Mouse (Mus musculus) heart, postnatal 14 days (tissue): ENCODE measurements around the gene Mlph. TPM values are rescaled to one million over a fixed set of nuclear protein-coding genes. Genes with fewer than 3 reads are reported as not detected.
A peak's percentile ranks its signal among the peaks of the same experiment; 100 is the strongest.

ENCODE experiments used
- DNase-seq, 2 experiments: peaks; one replicate each; pipeline ENCODE4 v3.0.0; 2021 to 2022
- intact Hi-C: fragments of 180-260 bp; cut with DNase I; formaldehyde crosslinking; loops from one replicate; pipeline ENCODE4 v1.15.1; 2025
- total RNA-seq, 2 experiments: library from RNA; stranded (reverse); gene quantifications; 2 replicates each; pipeline ENCODE4 v1.2.3; 2021

Mlph gene
- total RNA-seq, 2 experiments from 2014 or later: 0.41 to 0.86 TPM

- DNase-seq: no peak
- intact Hi-C loops: loop anchor here (5.0 kb wide), 2 partner anchors 63 to 253 kb away; partner anchors contain the start of gene Col6a3
Observed at GRCm38 (mm10) chr1:90904729-90905404, 10.0 kb upstream of the Mlph start.

- intact Hi-C loops: loop anchor here (1.0 to 5.0 kb wide), 2 partner anchors 50 to 254 kb away; no protein-coding TSS in a partner anchor
- peak; percentile 60 to 73 for DNase-seq
Observed at GRCm38 (mm10) chr1:90906357-90906756, 8.5 kb upstream of the Mlph start.

GRCm38 (mm10) chr1:90909161-90909560 lies 5.7 kb upstream of the Mlph start:
- peak; percentile 57 to 73 for DNase-seq
- intact Hi-C loops: loop anchor here (5.0 kb wide), 1 partner anchor 257 kb away; no protein-coding TSS in a partner anchor

- DNase-seq: peak; percentile 71 to 75
- intact Hi-C loops: loop anchor here (5.0 kb wide), 1 partner anchor 257 kb away; no protein-coding TSS in a partner anchor
Observed at GRCm38 (mm10) chr1:90909631-90910152, 5.2 kb upstream of the Mlph start.

- DNase-seq: no peak
- intact Hi-C loops: no loop called here
Observed at GRCm38 (mm10) chr1:90913231-90913630, 1.7 kb upstream of the Mlph start.

GRCm38 (mm10) chr1:90917509-90917908 lies 2.6 kb downstream of the Mlph start:
- intact Hi-C loops: no loop called here
- no peak for DNase-seq

GRCm38 (mm10) chr1:90921687-90922086 lies 6.8 kb downstream of the Mlph start:
- intact Hi-C loops: no loop called here
- DNase-seq: no peak

- DNase-seq: peak in 1 of 2 experiments; percentile 22
- intact Hi-C loops: no loop called here
Observed at GRCm38 (mm10) chr1:90926030-90926429, 11.1 kb downstream of the Mlph start.

- intact Hi-C loops: no loop called here
Observed at GRCm38 (mm10) chr1:90927308-90927707, 12.4 kb downstream of the Mlph start.

GRCm38 (mm10) chr1:90927929-90928574 lies 13.2 kb downstream of the Mlph start:
- DNase-seq: no peak
- intact Hi-C loops: loop anchor here (1.0 kb wide), 1 partner anchor 28 kb away; no protein-coding TSS in a partner anchor

More at GRCm38 (mm10) chr1:90927308-90927707, 12.4 kb downstream of the Mlph start:
- DNase-seq: no peak

GRCm38 (mm10) chr1:90928575-90928934 lies 13.7 kb downstream of the Mlph start:
- peak; percentile 86 to 89 for DNase-seq
- intact Hi-C loops: loop anchor here (1.0 kb wide), 1 partner anchor 28 kb away; no protein-coding TSS in a partner anchor

GRCm38 (mm10) chr1:90933001-90933400 lies 18.1 kb downstream of the Mlph start:
- DNase-seq: no peak

GRCm38 (mm10) chr1:90936990-90937389 lies 22.1 kb downstream of the Mlph start:
- intact Hi-C loops: no loop called here
- no peak for DNase-seq

More at GRCm38 (mm10) chr1:90933001-90933400, 18.1 kb downstream of the Mlph start:
- intact Hi-C loops: no loop called here

GRCm38 (mm10) chr1:90939980-90940379 lies 25.1 kb downstream of the Mlph start:
- intact Hi-C loops: no loop called here
- DNase-seq: no peak

GRCm38 (mm10) chr1:90945171-90945570 lies 30.3 kb downstream of the Mlph start:
- intact Hi-C loops: no loop called here
- no peak for DNase-seq

- intact Hi-C loops: no loop called here
- DNase-seq: no peak
Observed at GRCm38 (mm10) chr1:90947252-90947651, 32.4 kb downstream of the Mlph start.

GRCm38 (mm10) chr1:90949309-90949708 lies 34.4 kb downstream of the Mlph start:
- no peak for DNase-seq
- intact Hi-C loops: no loop called here

GRCm38 (mm10) chr1:90951670-90952069 lies 36.8 kb downstream of the Mlph start:
- DNase-seq: peak in 1 of 2 experiments; percentile 32
- intact Hi-C loops: loop anchor here (10.0 kb wide), 1 partner anchor 887 kb away; no protein-coding TSS in a partner anchor

- intact Hi-C loops: loop anchor here (10.0 kb wide), 1 partner anchor 888 kb away; no protein-coding TSS in a partner anchor
- no peak for DNase-seq
Observed at GRCm38 (mm10) chr1:90952808-90953207, 37.9 kb downstream of the Mlph start, which contains the start of gene Prlh. Prlh (plus strand) TSS chr1:90953108.

GRCm38 (mm10) chr1:90953688-90954087 lies 38.8 kb downstream of the Mlph start:
- DNase-seq: no peak
- intact Hi-C loops: loop anchor here (10.0 kb wide), 1 partner anchor 889 kb away; no protein-coding TSS in a partner anchor
